Mouse (Mus musculus): ENCODE results near the gene Col12a1. TPM values are rescaled to one million over a fixed set of nuclear protein-coding genes. Genes with fewer than 3 reads are reported as not detected.

Col12a1 gene
- 4.2 and 4.5 TPM in 2 replicates for polyA plus RNA-seq (2015; fragmentation: Nextera tagmentation; extraction: Ambion mirVana)

DNA sequence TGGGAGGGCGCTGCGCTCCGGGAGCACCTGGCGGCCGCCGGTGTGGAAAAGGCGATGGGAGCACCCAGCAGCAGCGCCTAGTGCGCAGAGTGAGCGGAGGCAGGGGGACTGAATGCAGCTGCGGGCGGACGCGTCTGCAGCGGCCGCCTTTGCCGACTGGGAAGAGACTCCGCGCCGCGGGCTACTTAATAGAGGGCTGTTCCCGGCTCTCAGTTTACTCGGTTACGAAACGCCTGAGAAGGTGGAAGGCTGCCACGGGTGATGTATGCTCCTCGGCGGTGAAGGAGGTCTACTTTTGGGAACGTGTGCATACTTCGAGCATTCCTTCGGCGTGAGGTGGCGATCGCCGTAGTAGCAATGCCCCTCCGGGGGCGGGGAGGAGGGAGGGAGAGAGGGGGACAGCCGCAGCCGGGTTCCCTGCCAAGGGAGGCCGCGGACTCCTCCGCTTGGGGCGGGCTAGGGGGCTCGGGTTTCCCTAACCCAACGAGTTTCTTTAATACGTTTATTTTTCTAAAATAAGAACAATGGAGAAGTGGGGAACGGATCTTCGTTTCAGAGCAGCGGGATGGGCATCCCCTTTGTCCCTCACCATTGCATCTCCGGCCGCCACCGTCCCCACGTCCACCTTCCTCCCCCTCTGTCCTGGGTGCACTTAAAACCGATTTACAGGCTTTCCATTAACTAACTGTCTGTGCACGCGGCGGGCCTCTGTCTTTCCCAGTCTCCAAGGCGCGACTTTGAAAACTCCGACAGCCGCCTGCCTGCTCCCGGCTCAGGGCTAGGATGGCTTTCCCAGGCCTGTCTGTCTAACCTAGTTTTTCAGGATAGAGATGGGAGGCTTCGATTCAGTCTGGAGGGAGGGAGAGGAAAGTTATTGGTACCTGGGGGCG is at the start of gene Col12a1:
TSS of gene Col12a1 (minus strand) at position 351 of the 890 bp plus-strand sequence.
- Histone ChIP-seq H3K27ac (ENCODE audit: low read length) (no peak within 1 kb of the TSS), H3K4me1 (ENCODE audit: control insufficient read depth, insufficient read depth, low read length) (peaks cover 30% of the 10 kb centered on the region), H3K27me3 (ENCODE audit: control insufficient read depth, insufficient read depth, low read depth, low read length) (peaks cover 27% of the 10 kb centered on the region), H3K9ac (ENCODE audit: low read depth, low read length) (peak within 1 kb of the TSS; percentile 64), H3K36me3 (ENCODE audit: control insufficient read depth, insufficient read depth, low read length) (no peaks in the 10 kb centered on the region), H3K9me3 (replicated peaks; ENCODE audit: control insufficient read depth, low read length, poor library complexity, severe bottlenecking) (no peaks in the 10 kb centered on the region), H3K4me2 (ENCODE audit: low read length) (peak within 1 kb of the TSS; percentile 98), H3K4me3 (ENCODE audit: low read depth, low read length) (peak within 1 kb of the TSS; percentile 56)
- WGBS: under 1% methylated on average over 63 of the region's 64 CpGs
- peak; percentile 67 for ATAC-seq

DNA sequence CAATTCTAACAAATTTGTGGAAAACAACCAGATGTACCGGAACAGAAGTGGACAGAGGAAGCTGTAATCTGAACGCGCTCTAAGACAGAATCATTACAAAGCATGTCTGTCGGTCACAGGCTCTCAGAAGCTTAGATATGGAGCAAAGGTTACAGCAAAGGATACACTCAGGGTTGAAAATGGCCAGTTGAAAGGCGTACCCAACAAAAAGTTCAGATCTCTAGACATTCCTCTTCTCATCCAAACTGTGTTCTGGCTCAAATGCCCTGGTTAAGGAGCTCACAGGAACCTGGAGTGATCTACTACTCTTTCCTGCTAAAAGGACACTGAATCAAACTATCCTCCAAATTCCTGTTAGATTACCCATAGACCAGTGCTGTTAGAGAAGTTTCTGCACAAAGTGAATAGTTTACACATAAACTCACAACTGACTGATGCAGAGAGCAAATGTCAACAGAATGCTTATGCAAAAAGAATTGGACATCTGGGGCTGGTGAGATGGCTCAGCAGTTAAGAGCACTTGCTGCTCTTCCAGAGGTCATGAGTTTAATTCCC is 48.4 kb upstream of the Col12a1 start:
- no peak overlapping the region for H3K9ac ChIP-seq (ENCODE audit: low read depth, low read length)

DNA sequence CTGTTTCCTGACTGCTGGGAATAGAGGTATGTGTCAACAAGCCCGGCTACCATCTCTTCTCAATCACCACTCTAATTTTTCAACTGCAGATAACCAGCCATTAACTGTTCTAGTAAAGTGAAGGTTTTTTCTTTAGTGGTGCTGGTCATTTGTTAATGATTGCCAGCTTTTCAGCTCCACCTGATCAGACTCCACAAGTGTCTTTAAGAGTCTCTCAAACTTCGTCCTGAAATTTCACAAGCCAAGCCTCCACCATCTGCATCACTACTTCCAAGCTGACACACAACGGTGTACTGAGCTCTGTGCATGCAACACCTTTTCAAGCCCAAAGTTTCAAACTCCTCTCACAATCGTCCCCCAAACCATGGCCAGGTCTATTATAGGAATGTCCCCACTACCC is 46.7 kb upstream of the Col12a1 start:
- 88% methylated on average over 4 of the region's 4 CpGs for WGBS
- Histone ChIP-seq H3K36me3 (ENCODE audit: control insufficient read depth, insufficient read depth, low read length) (no peaks in the 10 kb centered on the region), H3K9ac (ENCODE audit: low read depth, low read length) (no peak overlapping the region), H3K27ac (ENCODE audit: low read length) (no peak overlapping the region), H3K27me3 (ENCODE audit: control insufficient read depth, insufficient read depth, low read depth, low read length) (no peaks in the 10 kb centered on the region), H3K4me1 (ENCODE audit: control insufficient read depth, insufficient read depth, low read length) (peaks cover 2% of the 10 kb centered on the region; the same call in 1 of the 2 replicates), H3K4me3 (ENCODE audit: low read depth, low read length) (no peak overlapping the region), H3K4me2 (ENCODE audit: low read length) (no peak overlapping the region), H3K9me3 (replicated peaks; ENCODE audit: control insufficient read depth, low read length, poor library complexity, severe bottlenecking) (no peaks in the 10 kb centered on the region)
- no peak for ATAC-seq

More for the DNA sequence above, 48.4 kb upstream of the Col12a1 start:
- Histone ChIP-seq H3K9me3 (replicated peaks; ENCODE audit: control insufficient read depth, low read length, poor library complexity, severe bottlenecking) (no peaks in the 10 kb centered on the region), H3K4me2 (ENCODE audit: low read length) (no peak overlapping the region), H3K4me1 (ENCODE audit: control insufficient read depth, insufficient read depth, low read length) (no peaks in the 10 kb centered on the region), H3K27ac (ENCODE audit: low read length) (no peak overlapping the region), H3K27me3 (ENCODE audit: control insufficient read depth, insufficient read depth, low read depth, low read length) (no peaks in the 10 kb centered on the region), H3K36me3 (ENCODE audit: control insufficient read depth, insufficient read depth, low read length) (0 out of 2 replicates have a peak, but pooled peaks cover 3% of the 10 kb centered on the region), H3K4me3 (ENCODE audit: low read depth, low read length) (no peak overlapping the region)
- no peak for ATAC-seq
- 96% methylated on average over 5 of the region's 5 CpGs for WGBS

DNA sequence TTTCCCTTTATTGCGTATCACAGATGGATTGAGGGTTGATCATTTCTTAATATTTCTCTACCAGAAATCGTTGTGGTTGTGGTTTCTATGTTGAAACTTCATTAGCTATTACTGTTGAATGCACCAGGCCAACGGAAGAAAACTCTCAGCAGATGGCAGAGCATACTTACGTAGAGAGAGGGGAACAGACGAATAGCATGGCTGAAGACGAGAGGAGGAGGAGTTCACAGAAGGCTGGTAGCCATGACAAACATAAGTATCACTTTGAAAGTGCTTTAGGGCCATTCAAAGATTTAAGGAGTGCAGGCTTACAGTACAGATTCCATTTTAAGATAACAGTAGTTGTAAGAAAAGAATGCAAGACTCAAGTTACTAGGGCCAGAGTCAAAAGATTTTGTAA is 43.9 kb upstream of the Col12a1 start:
- Histone ChIP-seq H3K9me3 (replicated peaks; ENCODE audit: control insufficient read depth, low read length, poor library complexity, severe bottlenecking) (no peaks in the 10 kb centered on the region), H3K4me2 (ENCODE audit: low read length) (no peak overlapping the region), H3K4me3 (ENCODE audit: low read depth, low read length) (no peak overlapping the region), H3K27ac (ENCODE audit: low read length) (no peak overlapping the region), H3K27me3 (ENCODE audit: control insufficient read depth, insufficient read depth, low read depth, low read length) (no peaks in the 10 kb centered on the region), H3K9ac (ENCODE audit: low read depth, low read length) (no peak overlapping the region), H3K36me3 (ENCODE audit: control insufficient read depth, insufficient read depth, low read length) (no peaks in the 10 kb centered on the region), H3K4me1 (ENCODE audit: control insufficient read depth, insufficient read depth, low read length) (peaks cover 14% of the 10 kb centered on the region)
- 83% methylated on average over 6 of the region's 6 CpGs for WGBS
- no peak for ATAC-seq

DNA sequence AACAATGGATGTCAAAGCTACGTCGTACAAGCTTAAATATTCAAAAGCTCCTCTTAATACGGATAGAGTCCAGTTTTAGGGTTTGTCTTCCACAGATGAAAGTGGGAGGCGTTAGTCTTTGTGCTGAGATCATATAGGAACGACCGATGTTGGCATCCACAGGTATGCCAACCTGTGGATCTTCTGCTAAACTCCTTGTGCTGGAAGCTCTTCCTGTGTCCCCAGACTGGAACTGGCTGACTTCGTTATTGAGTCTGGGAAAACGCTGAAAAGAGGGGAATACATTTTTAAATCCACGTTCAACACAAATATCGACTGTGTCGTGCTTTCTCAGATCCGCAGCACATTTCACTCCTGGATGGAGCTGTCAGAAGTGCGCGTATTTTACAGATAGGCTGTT is 41.4 kb upstream of the Col12a1 start:
- Histone ChIP-seq H3K4me2 (ENCODE audit: low read length) (peak overlapping the region; percentile 80), H3K9ac (ENCODE audit: low read depth, low read length) (peak overlapping the region; percentile 80), H3K4me3 (ENCODE audit: low read depth, low read length) (peak overlapping the region; percentile 88), H3K36me3 (ENCODE audit: control insufficient read depth, insufficient read depth, low read length) (no peaks in the 10 kb centered on the region), H3K27me3 (ENCODE audit: control insufficient read depth, insufficient read depth, low read depth, low read length) (no peaks in the 10 kb centered on the region), H3K27ac (ENCODE audit: low read length) (peak overlapping the region; percentile 82), H3K9me3 (replicated peaks; ENCODE audit: control insufficient read depth, low read length, poor library complexity, severe bottlenecking) (no peaks in the 10 kb centered on the region), H3K4me1 (ENCODE audit: control insufficient read depth, insufficient read depth, low read length) (peaks cover 14% of the 10 kb centered on the region)
- WGBS: 9% methylated on average over 14 of the region's 14 CpGs
- ATAC-seq: peak; percentile 69

DNA sequence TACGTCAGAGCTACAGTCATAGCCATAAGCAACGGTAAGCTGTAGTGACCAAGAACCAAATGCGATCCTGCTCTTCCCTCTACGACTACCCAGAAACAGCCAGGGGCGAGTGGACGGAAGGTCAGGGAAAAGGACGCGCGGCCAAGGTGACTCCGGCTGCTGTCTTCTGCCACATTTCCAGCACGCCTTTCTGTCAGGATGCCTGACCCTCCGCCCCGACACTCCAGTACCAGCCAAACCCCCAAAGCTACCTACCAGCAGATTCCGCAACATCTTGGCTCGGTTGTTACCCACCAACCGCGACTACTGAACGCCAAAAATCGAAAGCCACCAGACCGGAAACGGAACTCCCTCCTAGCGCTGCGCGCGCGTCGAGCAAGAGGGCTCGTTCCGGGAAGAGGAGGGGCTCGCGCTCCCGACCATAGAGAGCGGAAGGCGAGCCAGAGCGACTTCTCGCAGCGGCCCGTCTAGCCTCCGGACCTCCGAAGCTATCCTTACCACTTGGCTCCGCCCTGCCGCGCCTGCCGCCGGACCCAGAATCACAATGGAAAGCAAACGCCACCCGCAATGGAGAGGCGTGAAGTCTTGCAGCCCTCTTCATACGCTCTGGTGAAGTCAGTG is 40.9 kb upstream of the Col12a1 start, which contains the start of gene Cox7a2:
TSS of gene Cox7a2 (minus strand) at position 494 of the 621 bp plus-strand sequence.
- Histone ChIP-seq H3K4me2 (ENCODE audit: low read length) (peak within 1 kb of the TSS; percentile 80), H3K4me1 (ENCODE audit: control insufficient read depth, insufficient read depth, low read length) (peaks cover 14% of the 10 kb centered on the region), H3K27me3 (ENCODE audit: control insufficient read depth, insufficient read depth, low read depth, low read length) (no peaks in the 10 kb centered on the region), H3K36me3 (ENCODE audit: control insufficient read depth, insufficient read depth, low read length) (no peaks in the 10 kb centered on the region), H3K4me3 (ENCODE audit: low read depth, low read length) (peak within 1 kb of the TSS; percentile 88), H3K9me3 (replicated peaks; ENCODE audit: control insufficient read depth, low read length, poor library complexity, severe bottlenecking) (no peaks in the 10 kb centered on the region), H3K27ac (ENCODE audit: low read length) (peak within 1 kb of the TSS; percentile 86), H3K9ac (ENCODE audit: low read depth, low read length) (peak within 1 kb of the TSS; percentile 80)
- 0% methylated on average over 49 of the region's 49 CpGs for WGBS
- peak; percentile 100 for ATAC-seq

DNA sequence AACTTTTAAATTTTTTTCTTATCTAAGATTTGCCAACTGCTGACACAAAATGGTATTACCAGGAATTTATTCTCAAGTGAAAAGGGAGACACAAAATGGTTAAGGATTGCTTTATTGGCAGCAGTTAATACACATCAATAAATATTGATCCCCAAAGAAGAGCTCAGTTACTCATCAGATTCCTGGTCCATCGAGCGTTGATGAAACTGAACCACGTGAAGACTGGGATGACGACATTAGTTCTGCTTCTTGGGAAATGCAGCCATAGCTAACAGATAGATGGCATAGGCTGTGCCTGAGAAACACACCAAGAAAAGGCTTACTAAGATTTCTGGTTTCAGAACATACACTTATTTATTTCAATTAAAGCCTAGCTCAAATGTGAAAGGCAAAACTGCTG is 36.7 kb upstream of the Col12a1 start:
- no peak overlapping the region for H3K27ac ChIP-seq (ENCODE audit: low read length)
- no peak for ATAC-seq
- WGBS: 97% methylated on average over 4 of the region's 4 CpGs

DNA sequence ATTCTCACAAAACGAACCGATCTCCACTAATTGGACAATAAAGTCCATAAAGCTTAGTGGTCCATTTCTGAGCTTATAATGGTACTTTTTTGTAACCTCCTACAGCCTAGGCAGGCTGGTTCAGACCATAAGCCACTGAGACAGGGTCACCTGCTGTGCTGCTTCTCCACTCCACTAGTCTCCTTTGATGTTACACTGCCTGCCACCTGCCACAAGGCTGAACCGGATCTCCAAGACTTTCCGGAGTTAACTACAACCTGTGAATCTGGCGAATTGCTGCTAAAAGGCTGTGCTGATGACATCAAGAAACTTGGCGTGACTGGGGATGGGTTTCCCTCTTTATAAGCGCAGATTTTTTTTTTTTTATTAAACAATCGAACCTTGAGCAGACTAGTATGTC is 33.2 kb upstream of the Col12a1 start:
- Histone ChIP-seq H3K4me2 (ENCODE audit: low read length) (no peak overlapping the region), H3K9me3 (replicated peaks; ENCODE audit: control insufficient read depth, low read length, poor library complexity, severe bottlenecking) (no peaks in the 10 kb centered on the region), H3K36me3 (ENCODE audit: control insufficient read depth, insufficient read depth, low read length) (peaks cover 12% of the 10 kb centered on the region), H3K9ac (ENCODE audit: low read depth, low read length) (no peak overlapping the region), H3K27me3 (ENCODE audit: control insufficient read depth, insufficient read depth, low read depth, low read length) (no peaks in the 10 kb centered on the region), H3K4me3 (ENCODE audit: low read depth, low read length) (no peak overlapping the region), H3K4me1 (ENCODE audit: control insufficient read depth, insufficient read depth, low read length) (no peaks in the 10 kb centered on the region), H3K27ac (ENCODE audit: low read length) (no peak overlapping the region)
- ATAC-seq: no peak
- WGBS: 85% methylated on average over 8 of the region's 8 CpGs

More for the DNA sequence above, 36.7 kb upstream of the Col12a1 start:
- peaks cover 12% of the 10 kb centered on the region for H3K4me1 ChIP-seq (ENCODE audit: control insufficient read depth, insufficient read depth, low read length)
- no peaks in the 10 kb centered on the region for H3K27me3 ChIP-seq (ENCODE audit: control insufficient read depth, insufficient read depth, low read depth, low read length)
- no peak overlapping the region for H3K9ac ChIP-seq (ENCODE audit: low read depth, low read length)
- no peak overlapping the region for H3K4me2 ChIP-seq (ENCODE audit: low read length)
- H3K36me3 ChIP-seq (ENCODE audit: control insufficient read depth, insufficient read depth, low read length): peaks cover 10% of the 10 kb centered on the region
- H3K4me3 ChIP-seq (ENCODE audit: low read depth, low read length): no peak overlapping the region
- no peaks in the 10 kb centered on the region for H3K9me3 ChIP-seq (replicated peaks; ENCODE audit: control insufficient read depth, low read length, poor library complexity, severe bottlenecking)
